20 mouse cellular contexts compared by ENCODE assay signal in genomic region chr2:104854836-104855235, GRCm38 (mm10). TPM values are rescaled to one million over a fixed set of nuclear protein-coding genes. Genes with fewer than 3 reads are reported as not detected.
"Had no signal": no experiment of that assay in that cellular context is flagged by ENCODE, and none has a peak within 500 bp of the region (broad histone marks: within the 10 kb centered on the region; RNA-seq: fewer than 3 reads in every experiment).

No protein-coding gene starts in this region.

- H3K9ac ChIP-seq: liver, embryonic 13.5 days; liver, embryonic 15.5 days; liver, postnatal 0 days; lung, embryonic 15.5 days; midbrain, embryonic 15.5 days; neural tube, embryonic 13.5 days; neural tube, embryonic 15.5 days; stomach, embryonic 15.5 days had no signal

- H3K4me2 ChIP-seq: liver, embryonic 13.5 days; liver, embryonic 15.5 days; lung, embryonic 15.5 days; midbrain, embryonic 15.5 days; neural tube, embryonic 13.5 days; neural tube, embryonic 15.5 days; stomach, embryonic 15.5 days had no signal

- H3K27ac ChIP-seq: liver, embryonic 13.5 days; liver, embryonic 15.5 days; lung, embryonic 15.5 days; macrophage; midbrain, embryonic 15.5 days; neural tube, embryonic 13.5 days; neural tube, embryonic 15.5 days; stomach, embryonic 15.5 days; stomach, postnatal 0 days had no signal

- H3K4me3 ChIP-seq: liver, embryonic 13.5 days; liver, embryonic 15.5 days; lung, embryonic 15.5 days; megakaryocyte, embryonic 14.5 days; midbrain, embryonic 15.5 days; neural tube, embryonic 13.5 days; neural tube, embryonic 15.5 days; stomach, embryonic 15.5 days had no signal

- DNase-seq: liver, embryonic 13.5 days; liver, postnatal 0 days; lung, adult 2 months; lung, postnatal 14 days; lung, postnatal 36 days; retina, postnatal 1 day; right cerebral cortex, adult 18-20 months; thymus, adult 18-20 months; thymus, postnatal 14 days; thymus, postnatal 36 days had no signal

- H3K9me3 ChIP-seq: liver, embryonic 13.5 days; liver, embryonic 15.5 days; lung, embryonic 15.5 days; megakaryocyte, embryonic 14.5 days; midbrain, embryonic 15.5 days; neural tube, embryonic 13.5 days; neural tube, embryonic 15.5 days; stomach, embryonic 15.5 days had no signal

- H3K36me3 ChIP-seq: liver, embryonic 13.5 days; liver, embryonic 15.5 days; lung, embryonic 15.5 days; midbrain, embryonic 15.5 days; neural tube, embryonic 13.5 days; neural tube, embryonic 15.5 days; stomach, embryonic 15.5 days had no signal

- H3K27me3 ChIP-seq: stomach, embryonic 15.5 days had no signal

- ATAC-seq: liver, postnatal 0 days; lung, postnatal 0 days; midbrain, embryonic 15.5 days had no signal

- H3K4me1 ChIP-seq: liver, embryonic 13.5 days; liver, embryonic 15.5 days; midbrain, embryonic 15.5 days; neural tube, embryonic 15.5 days; stomach, embryonic 15.5 days had no signal

RNA-seq across cellular contexts. Expression of gene Ccdc73, which starts 12.8 kb away (rescaled TPM):
- polyA plus RNA-seq: lung, adult 2 months had no signal
